Mouse (Mus musculus) thymus, postnatal 25 days (tissue): ENCODE results near the gene Aebp1.

Experiments used
- DNase-seq: peaks from one replicate; pipeline ENCODE4 v3.0.0; 2022

The Aebp1 gene

DNA sequence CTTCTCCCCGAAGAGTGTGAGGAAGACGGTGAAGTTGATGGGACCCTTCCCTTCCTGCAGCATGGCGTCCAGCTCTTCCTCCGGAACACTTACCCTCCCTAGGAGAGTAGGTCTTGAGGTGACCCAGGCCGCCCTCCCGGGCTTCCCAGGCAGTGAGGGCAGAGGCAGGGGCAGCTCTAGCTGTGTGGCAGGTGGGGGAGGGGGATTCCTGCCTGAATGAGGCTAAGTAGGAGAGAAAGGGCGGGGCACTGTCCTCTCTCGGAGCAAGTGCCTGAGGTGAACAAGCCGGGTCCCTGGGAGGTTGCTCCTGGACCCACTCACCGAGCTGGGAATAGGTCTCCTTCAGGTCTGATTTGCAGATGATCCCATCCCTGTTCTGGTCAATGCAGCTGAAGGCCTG is 36.1 kb downstream of the Aebp1 start:
- no peak for DNase-seq

DNA sequence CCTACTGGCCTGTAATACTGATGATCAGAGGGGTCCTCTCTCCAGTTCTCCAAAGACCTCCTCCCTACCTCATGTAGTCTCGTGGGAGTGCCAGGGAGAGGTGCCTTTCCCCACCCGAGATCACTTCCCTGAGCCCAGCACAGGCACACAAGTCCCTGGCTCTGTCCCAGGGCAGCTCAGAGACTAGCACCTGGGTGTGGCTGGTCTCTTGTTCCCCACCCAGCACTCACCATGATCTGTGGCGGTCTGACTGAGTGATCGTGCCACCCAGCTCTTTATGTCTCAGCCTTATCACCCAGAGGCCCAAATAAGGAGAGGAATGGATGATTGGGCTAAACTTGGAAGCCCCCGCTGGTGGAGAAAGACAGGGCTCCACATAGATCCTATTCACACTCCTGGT is 36.8 kb downstream of the Aebp1 start, which contains the start of gene Myl7:
TSS of gene Myl7 (minus strand) at position 252 of the 400 bp plus-strand sequence.
- no peak for DNase-seq

DNA sequence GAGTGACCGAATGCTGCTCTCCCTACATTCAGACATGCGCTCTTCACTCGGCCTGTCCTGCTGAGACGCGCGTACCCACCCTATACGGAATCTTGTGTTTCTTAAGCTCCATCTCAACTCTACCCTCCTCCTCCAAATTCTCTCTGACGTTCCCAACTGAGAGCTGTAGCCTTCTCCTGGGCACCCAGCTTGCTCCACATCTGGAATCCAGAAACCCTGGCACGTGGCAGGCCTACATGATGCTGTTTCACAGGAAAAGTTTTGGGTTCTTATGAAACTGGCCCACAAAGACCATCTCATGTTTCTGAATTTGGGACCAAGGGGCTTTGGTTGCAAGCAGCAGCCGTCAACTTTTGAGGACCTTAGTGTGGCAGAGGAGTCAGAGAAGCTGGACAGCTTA is 37.5 kb downstream of the Aebp1 start:
- DNase-seq, result no peak

DNA sequence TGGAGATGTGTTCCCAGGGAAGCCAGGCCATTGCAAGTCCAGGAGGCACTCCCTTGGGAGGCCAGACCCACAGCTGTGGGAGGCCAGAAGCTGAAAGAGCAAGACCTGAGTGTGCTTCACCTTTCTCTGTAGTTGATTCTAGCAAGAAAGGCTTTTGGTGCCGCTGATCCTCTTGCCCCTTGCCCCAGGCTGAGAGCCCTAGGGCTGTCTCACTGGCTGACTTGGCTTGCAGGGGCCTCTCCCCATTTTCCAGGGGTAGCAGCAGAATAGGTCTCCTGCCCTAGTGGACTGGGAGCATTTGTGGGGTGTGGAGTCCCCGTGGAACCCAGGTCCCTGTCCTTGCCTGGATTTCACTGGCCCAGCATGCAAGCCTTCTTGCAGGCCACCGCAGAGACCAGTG is 39.6 kb downstream of the Aebp1 start:
- no peak for DNase-seq

DNA sequence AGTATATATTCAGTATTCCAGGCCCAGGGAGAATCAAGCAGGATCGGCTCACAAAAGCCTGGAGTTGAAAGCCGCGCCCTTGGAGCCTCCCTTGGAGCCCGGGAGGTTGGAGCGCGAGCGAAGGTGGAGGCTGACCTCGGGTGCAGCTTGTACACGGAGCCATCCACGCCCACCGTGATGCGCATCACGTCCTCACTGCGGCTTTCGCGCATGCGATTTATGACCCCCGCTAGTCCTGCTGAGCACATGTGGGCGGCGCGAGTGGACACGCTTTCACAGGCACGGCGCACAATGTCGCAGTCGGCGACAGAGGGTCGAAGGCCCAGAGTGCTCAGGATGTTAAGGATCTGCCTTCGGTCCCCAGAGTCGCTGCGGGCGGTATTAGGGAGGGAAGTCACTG is 40.2 kb downstream of the Aebp1 start:
- DNase-seq, result no peak

DNA sequence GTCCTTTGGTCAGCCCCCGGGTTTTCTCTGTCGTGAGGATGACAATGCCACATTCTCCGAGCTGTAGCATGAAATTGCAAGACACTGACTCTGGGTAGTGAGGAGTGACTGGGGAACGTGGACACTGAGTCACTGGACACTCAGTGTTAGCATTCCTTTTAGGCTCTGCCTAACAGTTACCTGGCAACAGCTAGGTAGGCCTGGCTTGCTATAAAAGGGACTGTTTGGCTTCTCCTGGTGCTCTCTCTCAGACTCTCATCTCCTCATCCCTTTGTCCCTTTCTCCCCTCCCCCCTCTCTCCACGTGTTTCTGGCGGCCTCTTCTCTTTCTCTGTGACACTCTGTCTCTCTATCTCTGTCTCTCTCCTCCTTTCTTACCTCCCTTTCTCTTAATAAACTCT is 40.6 kb downstream of the Aebp1 start:
- no peak for DNase-seq

DNA sequence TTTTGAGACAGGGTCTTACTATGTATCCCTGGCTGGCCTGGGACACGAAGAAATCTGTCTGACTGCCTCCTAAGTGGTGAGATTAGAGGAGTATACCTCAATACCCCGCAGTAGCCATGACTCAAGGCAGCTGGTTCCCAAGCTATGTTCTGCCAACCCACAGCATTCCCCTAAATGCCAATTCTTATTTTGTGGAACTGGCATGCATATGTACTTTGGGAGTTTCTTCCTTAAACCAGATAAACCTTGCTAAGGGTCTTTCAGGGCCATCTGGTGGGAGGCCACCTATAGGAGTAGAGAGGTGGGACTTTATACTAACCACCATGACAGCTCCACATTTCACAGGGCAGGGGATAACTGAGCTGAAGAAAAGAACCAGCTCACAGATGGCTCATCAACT is 42.1 kb downstream of the Aebp1 start:
- no peak for DNase-seq

DNA sequence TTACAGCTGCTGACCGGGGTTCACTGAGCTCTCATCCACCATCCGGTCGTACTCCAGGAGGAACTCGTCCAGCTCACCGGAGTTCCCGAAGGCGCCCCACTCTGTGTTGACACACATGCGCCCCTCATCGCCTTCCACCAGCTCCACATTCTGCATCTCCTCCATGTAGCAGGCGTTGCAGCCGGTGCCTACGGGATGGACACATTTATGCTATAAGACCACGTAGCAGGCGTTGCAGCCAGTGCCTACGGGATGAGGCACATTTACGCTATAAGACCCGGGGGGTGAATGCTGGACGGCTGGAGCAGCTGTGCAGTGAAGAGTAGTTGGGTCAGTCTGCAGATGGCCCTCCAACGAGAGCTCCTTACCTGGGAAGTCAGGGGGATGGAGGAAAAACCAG is 42.6 kb downstream of the Aebp1 start:
- no peak for DNase-seq

DNA sequence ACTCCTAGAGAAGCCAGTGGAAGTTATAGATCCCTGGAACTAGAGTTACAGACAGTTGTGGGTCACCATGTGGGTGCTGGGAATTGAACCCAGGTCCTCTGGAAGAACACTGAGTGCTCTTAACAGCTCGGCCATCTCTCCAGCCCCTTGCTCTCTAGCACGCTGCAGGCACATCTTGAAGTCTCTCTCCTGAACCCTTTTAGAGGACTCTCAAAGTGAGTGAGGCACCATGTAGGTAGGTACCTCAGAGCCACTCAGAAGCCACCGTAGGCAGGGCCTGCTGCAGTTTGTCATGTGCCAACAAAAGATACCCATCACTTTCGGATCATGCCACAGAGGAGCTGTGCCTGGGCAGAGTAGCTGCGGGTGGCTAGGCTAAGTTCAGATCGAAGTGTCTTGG is 43.1 kb downstream of the Aebp1 start:
- DNase-seq, result no peak

DNA sequence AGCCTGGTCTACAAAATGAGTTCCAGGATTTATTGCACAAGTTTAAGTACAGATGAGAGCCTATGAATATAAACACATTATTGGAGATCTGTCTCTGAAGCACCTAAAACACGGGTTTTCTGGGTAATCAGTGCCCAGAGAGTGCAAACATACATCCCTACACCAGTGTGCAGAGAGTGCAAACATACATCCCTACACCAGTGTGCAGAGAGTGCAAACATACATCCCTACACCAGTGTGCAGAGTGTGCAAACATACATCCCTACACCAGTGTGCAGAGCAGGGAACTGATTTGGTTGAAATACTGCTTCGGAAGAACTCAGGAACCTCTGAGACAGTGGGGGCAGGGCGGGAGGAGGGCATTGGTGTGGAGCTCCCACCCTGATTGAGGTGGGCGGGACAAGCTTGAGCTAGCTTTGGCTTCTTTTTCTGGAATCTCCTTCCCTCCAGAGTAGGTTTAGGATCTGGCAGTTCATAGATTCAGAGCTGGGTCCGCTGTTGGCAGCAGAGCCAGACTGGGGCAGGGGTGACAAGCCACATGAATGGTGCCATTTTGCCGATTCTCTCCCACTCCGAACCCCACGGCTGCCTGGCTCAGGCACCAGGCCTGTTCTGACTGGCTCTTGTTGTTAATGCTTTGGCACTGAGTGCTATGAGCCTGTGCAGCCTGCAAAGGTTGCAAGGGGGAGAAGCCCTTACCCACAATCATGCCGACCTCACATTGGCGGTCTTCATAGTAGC is 44.2 kb downstream of the Aebp1 start:
- no peak for DNase-seq

DNA sequence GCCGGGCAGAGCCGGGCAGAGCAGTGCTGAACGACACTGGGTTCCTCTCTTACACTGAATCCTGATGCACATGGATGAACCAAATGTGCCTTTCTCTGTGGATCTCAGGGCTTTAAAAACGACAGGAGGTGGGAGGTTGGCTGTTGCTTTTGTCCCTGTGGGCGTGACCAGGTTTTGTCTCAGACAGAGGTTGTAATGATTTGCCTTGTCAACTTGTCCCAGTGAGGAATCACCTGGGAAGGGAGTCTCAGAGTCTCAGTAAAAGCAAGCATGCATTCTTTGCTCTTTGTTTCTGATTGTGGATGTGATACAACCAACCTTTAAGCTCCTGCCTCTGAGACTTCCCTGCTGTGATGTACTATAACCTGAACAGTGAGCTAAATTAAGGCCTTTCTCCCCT is 45.3 kb downstream of the Aebp1 start:
- DNase-seq, result no peak

DNA sequence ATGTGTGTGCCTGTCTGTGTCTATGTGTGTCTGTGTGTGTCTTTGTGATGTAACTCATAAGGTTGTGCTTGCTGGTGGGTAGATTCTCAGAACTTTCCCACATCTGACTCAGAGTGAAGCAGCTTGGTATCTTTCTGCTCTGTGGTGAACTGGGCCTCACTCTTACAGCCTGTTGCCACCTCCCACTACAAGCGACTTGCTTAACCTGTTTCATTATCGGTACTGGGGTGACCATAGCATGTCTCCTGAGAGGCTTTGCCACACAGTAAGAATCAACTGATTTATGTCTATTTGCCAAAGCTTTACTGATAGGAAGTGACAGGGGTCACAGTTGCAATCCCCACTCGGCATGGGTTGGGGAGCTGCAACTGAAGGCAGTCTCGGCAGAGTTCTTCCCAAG is 46.9 kb downstream of the Aebp1 start:
- DNase-seq, result no peak

DNA sequence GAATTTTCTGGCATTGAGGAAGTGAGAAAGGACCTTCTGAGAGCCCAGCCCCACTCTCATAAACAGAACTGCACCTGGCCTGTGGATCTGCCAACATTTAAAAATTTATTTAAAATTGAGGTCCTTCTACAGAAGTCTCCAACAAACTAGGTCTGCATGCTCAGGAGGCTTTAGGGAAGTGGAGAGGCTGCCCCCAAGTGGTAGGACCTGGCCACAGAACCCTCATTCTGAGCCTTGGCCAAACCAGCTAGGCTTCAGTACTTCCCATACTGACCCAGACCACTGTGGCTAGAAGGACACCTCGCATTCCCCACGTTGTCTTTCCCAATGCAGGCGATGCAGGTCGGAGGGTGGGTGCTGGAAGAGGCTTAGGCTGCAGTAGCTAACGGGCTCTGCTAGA is 50.9 kb downstream of the Aebp1 start:
- DNase-seq, result peak; percentile 45

DNA sequence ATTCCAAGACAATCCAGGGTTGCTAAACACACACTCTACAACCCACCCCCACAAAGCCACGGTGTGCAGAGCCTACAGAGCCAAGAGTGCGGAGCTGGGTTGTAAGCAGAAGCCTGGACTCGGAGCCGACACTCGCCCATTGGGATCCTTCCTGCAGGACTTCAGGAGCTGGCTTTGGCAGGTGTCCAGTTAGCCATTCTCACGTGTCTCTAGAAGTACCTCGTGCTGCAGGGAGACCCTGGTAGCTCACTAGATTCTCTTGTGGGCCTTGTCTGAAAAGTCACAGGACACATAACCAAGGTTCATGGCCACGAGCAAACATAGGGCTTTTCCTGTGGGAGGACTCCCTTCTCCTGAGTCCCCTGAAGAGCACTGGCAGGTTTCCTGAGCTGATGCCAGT is 51.5 kb downstream of the Aebp1 start:
- DNase-seq, result no peak

DNA sequence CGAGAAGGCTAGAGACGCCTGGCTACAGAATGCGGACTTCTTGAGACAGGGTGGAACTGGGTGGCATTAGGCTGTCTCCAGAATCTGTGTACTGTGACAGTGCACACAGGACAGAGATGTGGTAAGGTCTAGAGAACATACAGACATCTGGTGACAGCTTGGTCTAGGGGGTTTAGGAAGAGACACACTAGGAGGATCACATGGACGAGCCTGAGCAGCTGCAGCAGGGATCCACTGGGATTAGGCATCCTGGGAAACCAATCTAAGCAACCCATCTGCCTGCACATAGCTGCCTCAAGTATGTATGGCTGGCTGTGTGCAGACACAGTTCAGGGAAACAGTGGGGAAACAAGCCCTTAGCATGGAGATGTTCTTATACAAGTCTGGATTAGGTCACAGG is 52.2 kb downstream of the Aebp1 start:
- no peak for DNase-seq

DNA sequence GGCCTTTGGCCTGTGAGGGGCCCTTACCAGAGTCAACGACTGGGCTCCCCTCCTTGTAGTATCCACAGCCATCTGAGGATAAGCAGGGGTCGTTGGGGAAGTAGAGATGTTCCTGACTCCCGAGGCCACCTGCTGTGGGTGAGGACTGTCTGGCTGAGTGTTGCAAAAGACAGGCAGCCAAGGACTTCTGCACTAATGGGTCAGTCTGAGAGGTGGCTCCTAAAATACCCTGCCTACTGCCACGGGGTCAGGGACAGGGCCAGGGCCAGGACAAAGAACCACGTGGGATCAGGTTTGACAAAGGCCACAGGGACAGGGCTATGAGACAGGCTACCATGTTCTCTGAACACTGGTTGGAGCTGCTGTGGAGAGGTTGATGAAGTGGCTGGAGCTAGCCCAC is 53.2 kb downstream of the Aebp1 start:
- no peak for DNase-seq

DNA sequence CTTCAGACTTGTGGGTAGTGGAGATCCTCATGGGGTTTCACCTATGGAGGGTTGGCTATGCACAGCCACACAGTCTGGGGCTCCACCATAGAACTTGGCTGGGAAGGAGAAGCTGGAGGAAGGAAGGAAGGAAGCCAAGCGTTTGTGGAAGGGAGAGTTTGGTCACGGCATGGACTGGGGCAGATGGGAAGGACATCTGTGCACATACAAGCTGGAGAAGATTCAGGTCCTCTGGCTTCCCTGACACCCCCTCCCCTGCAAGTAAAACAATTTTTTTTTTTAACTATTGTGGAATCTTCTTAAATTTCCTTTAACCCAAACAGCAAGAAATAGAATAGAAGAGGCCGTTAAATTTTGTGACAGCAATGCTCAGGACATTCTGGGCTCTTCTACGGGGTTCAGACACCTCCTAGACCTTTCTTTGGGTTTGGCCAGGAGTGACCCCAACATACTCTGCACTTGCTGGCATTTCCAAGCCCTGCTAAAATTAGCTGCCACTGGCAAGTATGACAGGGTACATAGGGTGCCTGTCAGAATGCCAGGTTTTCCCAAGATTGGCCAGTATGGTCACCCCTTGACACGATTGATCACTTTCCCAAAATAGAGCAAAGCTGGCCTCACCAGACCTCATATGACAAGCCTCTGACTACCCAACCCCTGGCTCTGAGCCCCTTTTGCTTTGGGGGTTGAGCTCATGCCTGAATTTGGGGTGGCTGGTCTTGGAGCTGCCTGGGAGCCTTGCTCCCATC is 53.9 kb downstream of the Aebp1 start:
- no peak for DNase-seq

DNA sequence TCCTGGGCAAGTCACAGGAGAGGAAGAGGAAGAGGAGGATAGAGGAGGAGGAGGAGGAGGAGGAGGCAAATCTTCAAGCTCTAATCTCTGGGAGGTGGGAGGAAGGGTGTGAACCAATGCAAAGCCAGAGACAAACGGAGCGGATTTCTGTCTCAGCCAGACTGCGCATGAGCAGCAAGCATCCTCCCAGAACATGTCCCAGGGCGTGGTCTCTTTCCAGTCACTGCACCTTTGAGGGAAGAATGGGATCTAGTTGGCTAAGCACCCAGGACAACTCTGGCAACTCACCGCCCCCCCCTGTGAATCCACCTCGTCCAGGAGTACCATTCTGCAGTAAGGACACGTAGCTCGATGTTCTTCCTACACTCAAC is 54.4 kb downstream of the Aebp1 start:
- no peak for DNase-seq

DNA sequence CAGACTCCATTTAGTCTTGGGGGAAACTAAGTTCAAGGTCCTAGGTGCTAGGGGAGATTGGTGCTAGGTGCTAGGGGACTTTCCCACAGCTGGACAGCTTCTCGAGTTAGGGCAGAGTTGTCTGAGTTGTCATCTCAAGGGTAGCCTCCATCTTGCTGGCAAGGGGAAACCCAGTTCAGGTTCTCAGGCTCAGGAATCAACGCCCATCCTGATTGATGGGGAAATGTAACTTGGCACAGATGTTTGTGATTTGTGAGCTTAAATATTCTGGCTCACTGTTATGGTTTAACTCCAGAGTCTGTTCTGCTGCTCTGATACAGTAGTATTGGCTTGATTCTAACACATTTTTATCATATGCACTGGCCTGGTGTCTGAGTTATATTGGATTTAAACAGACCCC is 56.4 kb downstream of the Aebp1 start:
- no peak for DNase-seq

DNA sequence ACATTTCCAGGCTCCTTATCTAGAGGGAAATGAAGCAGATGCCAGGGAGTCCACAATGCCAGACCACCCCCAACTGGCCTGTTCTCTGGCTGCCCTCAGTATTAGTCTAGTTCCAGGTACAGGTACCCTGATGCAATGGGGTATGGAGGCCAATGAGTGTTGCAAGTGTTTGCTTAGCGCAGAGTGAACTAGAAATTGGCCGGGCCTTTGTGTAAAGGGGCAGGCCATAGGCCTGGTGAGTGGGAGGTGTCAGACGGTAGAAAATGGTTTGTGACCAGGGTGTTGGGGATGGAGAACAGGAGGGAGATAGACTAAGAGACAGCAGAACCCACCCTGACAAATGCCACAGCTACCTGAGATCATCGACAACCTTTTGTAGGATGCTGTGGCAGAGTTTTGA is 57.9 kb downstream of the Aebp1 start:
- DNase-seq, result no peak

DNA sequence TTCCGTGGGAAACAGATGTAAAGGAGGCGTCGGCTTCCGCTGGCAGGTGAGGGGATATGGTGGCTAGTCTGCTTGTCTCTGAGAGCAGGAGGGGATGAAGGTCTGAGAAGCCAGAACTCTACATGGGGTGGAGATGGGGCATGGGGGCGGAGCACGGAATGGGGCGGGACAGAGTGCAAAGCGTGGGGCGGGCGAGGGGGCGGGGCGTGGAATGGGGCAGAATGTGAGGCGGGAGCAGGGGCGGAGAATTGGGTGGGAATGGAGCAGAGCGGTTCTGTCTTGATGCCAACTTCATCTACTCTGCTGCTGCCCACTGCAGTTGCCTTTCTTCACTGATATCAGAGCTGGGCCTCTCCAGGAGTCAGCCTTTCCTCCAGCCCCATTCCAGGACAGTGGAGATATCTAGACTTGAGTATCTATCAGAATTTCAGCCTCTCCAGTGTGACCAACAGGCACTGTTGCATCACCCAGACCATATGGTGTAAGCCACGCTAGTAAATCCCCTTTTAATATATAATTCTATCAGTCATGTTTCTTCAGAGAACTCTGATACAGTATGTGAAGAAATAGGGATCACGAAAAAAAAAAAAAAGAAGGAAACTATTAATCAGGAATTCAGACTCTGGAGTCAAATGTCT is 58.7 kb downstream of the Aebp1 start:
- DNase-seq, result peak; percentile 19
